In genomic region chr4:62276642-62277041, GRCm38 (mm10) we compare ENCODE assay signal across 16 mouse cellular contexts.
"Had no signal": no experiment of that assay in that cellular context is flagged by ENCODE, and none has a peak within 500 bp of the region (broad histone marks: within the 10 kb centered on the region; RNA-seq: fewer than 3 reads in every experiment).

No protein-coding gene starts in this region.

- H3K9me3 ChIP-seq: intestine, embryonic 15.5 days; kidney, embryonic 15.5 days; liver, embryonic 13.5 days; megakaryocyte, embryonic 14.5 days; midbrain, embryonic 15.5 days; neural tube, embryonic 12.5 days; neural tube, embryonic 15.5 days; stomach, embryonic 15.5 days had no signal

- H3K4me1 ChIP-seq: intestine, embryonic 15.5 days; stomach, embryonic 15.5 days had no signal

- H3K27ac ChIP-seq: intestine, embryonic 15.5 days; kidney, embryonic 15.5 days; left cerebral cortex, adult 2 months; liver, embryonic 13.5 days; midbrain, embryonic 15.5 days; neural tube, embryonic 12.5 days; neural tube, embryonic 15.5 days; stomach, embryonic 15.5 days had no signal

- H3K9ac ChIP-seq: intestine, embryonic 15.5 days; kidney, embryonic 15.5 days; liver, embryonic 13.5 days; midbrain, embryonic 15.5 days; neural tube, embryonic 12.5 days; neural tube, embryonic 15.5 days; stomach, embryonic 15.5 days had no signal

- H3K27me3 ChIP-seq: intestine, embryonic 15.5 days; kidney, embryonic 15.5 days; liver, embryonic 13.5 days; midbrain, embryonic 15.5 days; neural tube, embryonic 12.5 days; neural tube, embryonic 15.5 days; stomach, embryonic 15.5 days had no signal

- H3K4me3 ChIP-seq: intestine, embryonic 15.5 days; kidney, embryonic 15.5 days; left cerebral cortex, adult 2 months; liver, embryonic 13.5 days; megakaryocyte, embryonic 14.5 days; midbrain, embryonic 15.5 days; neural tube, embryonic 12.5 days; neural tube, embryonic 15.5 days; stomach, embryonic 15.5 days had no signal

- H3K36me3 ChIP-seq: intestine, embryonic 15.5 days; kidney, embryonic 15.5 days; liver, embryonic 13.5 days; midbrain, embryonic 15.5 days; neural tube, embryonic 12.5 days; neural tube, embryonic 15.5 days; stomach, embryonic 15.5 days had no signal

- DNase-seq: kidney, adult 11 months; kidney, adult 8-10 months; kidney, postnatal 10 days; layer of hippocampus, postnatal 36 days; liver, embryonic 13.5 days; lung, adult 2 months; thymus, postnatal 25 days had no signal

- ATAC-seq: intestine, embryonic 15.5 days; midbrain, embryonic 15.5 days had no signal

- H3K4me2 ChIP-seq: intestine, embryonic 15.5 days; kidney, embryonic 15.5 days; liver, embryonic 13.5 days; midbrain, embryonic 11.5 days; midbrain, embryonic 15.5 days; neural tube, embryonic 12.5 days; neural tube, embryonic 15.5 days; stomach, embryonic 15.5 days had no signal
